Mouse (Mus musculus): Measurements from ENCODE around the gene Nell2. TPM values are rescaled to one million over a fixed set of nuclear protein-coding genes. Genes with fewer than 3 reads are reported as not detected.

Nell2 gene
- polyA plus RNA-seq, 1 experiment from 2014 or later = 0.76 TPM

GRCm38 (mm10) chr15:95236509-95236908 is 291.9 kb downstream of the Nell2 start:
- H3K27me3 ChIP-seq = peaks cover 9% of the 10 kb centered on the region
- CTCF ChIA-PET = no interaction called here
- in situ Hi-C loops (cut with MboI; ENCODE audit: low pct_unique_long_range_greater_than_20kb) = no loop called here
- no peak for TF ChIP-seq CTCF (IDR thresholded peaks at IDR 0.05)
- POLR2A ChIA-PET = no interaction called here
- ATAC-seq (no peak), DNase-seq (ENCODE audit: low read depth, low spot score) (no peak)

- ATAC-seq (no peak), DNase-seq (ENCODE audit: low read depth, low spot score) (no peak)
- ChIA-PET POLR2A (no interaction called here), CTCF (no interaction called here)
- peaks cover 9% of the 10 kb centered on the region for H3K27me3 ChIP-seq
- no peak for TF ChIP-seq CTCF (IDR thresholded peaks at IDR 0.05)
- in situ Hi-C loops (cut with MboI; ENCODE audit: low pct_unique_long_range_greater_than_20kb) = no loop called here
These were observed 297.2 kb downstream of the Nell2 start for GRCm38 (mm10) chr15:95231171-95231570.

GRCm38 (mm10) chr15:95216640-95217365 is 311.6 kb downstream of the Nell2 start:
- no peak for ATAC-seq
- CTCF ChIA-PET = no interaction called here
- H3K27me3 ChIP-seq = peaks cover 7% of the 10 kb centered on the region

GRCm38 (mm10) chr15:95210551-95210950 is 317.8 kb downstream of the Nell2 start:
- no peak for TF ChIP-seq CTCF (IDR thresholded peaks at IDR 0.05)
- ATAC-seq = no peak
- in situ Hi-C loops (cut with MboI; ENCODE audit: low pct_unique_long_range_greater_than_20kb) = no loop called here
- H3K27me3 ChIP-seq = peaks cover 7% of the 10 kb centered on the region
- ChIA-PET POLR2A (no interaction called here), CTCF (interaction anchor here (1.0 kb wide), 1 partner anchor 8 kb away, joined by 3 read pairs; no protein-coding TSS in a partner anchor)
- no peak for DNase-seq (ENCODE audit: low read depth, low spot score)

More at GRCm38 (mm10) chr15:95216640-95217365, 311.6 kb downstream of the Nell2 start:
- DNase-seq (ENCODE audit: low read depth, low spot score) = no peak
- in situ Hi-C loops (cut with MboI; ENCODE audit: low pct_unique_long_range_greater_than_20kb) = no loop called here
- TF ChIP-seq CTCF (IDR thresholded peaks at IDR 0.05) = no peak
- POLR2A ChIA-PET = no interaction called here

DNA sequence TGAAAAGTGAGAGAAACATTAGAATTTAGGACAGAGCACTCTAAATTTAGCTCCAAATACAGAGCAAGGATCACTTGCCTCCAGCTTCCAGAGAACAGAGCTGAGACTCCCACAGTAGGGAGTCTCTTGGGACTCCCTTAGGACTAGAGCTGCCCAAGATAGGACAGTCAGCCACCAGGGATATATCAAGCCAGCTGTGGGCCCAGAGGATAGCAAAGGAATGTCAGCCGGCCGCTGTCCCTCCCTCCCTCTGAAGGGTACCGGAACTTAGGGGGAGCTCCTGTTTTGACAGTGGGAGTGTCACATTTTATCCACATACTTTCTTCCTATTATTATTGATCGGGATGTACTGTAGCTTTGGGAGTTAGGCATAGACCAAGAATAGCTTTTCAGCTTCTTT is 319.2 kb downstream of the Nell2 start:
- H3K27me3 ChIP-seq = peaks cover 7% of the 10 kb centered on the region
- no peak for ATAC-seq
- in situ Hi-C loops (cut with MboI; ENCODE audit: low pct_unique_long_range_greater_than_20kb) = no loop called here
- CTCF ChIA-PET = interaction anchor here (0.8 kb wide), 1 partner anchor 12 kb away, joined by 3 read pairs; no protein-coding TSS in a partner anchor
- POLR2A ChIA-PET = no interaction called here
- no peak for DNase-seq (ENCODE audit: low read depth, low spot score)
- no peak for TF ChIP-seq CTCF (IDR thresholded peaks at IDR 0.05)

GRCm38 (mm10) chr15:95193661-95194280 is 334.6 kb downstream of the Nell2 start:
- ATAC-seq = no peak
- no peak for DNase-seq (ENCODE audit: low read depth, low spot score)
- H3K27me3 ChIP-seq = no peaks in the 10 kb centered on the region
- in situ Hi-C loops (cut with MboI; ENCODE audit: low pct_unique_long_range_greater_than_20kb) = no loop called here
- TF ChIP-seq CTCF (IDR thresholded peaks at IDR 0.05) = no peak
- ChIA-PET CTCF (no interaction called here), POLR2A (no interaction called here)

GRCm38 (mm10) chr15:95192951-95193350 is 335.4 kb downstream of the Nell2 start:
- ChIA-PET POLR2A (no interaction called here), CTCF (no interaction called here)
- TF ChIP-seq CTCF (IDR thresholded peaks at IDR 0.05) = no peak
- in situ Hi-C loops (cut with MboI; ENCODE audit: low pct_unique_long_range_greater_than_20kb) = no loop called here
- ATAC-seq = no peak
- H3K27me3 ChIP-seq = no peaks in the 10 kb centered on the region
- DNase-seq (ENCODE audit: low read depth, low spot score) = no peak

DNA sequence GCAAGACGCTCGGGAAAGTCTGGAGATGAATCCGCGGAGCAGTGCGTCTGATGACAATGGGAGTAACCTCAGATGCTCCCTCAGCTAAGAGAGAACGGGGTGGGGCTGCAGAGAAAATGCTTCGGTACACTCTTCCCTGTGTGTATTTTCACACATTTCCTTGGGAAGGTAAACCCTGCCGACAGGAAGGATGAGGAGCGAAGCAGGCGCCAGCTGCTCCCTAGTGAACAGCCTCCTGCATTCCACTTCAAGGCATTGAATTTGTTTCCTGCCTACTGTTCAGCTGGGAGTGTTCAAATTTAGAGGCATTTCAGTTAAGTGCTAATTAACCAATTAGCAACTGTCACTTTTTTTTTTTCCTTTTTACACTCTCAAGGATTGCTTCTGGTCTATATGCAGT is 342.1 kb downstream of the Nell2 start:
- TF ChIP-seq CTCF (IDR thresholded peaks at IDR 0.05) = no peak
- ChIA-PET CTCF (no interaction called here), POLR2A (no interaction called here)
- ATAC-seq (no peak), DNase-seq (ENCODE audit: low read depth, low spot score) (no peak)
- in situ Hi-C loops (cut with MboI; ENCODE audit: low pct_unique_long_range_greater_than_20kb) = no loop called here
- no peaks in the 10 kb centered on the region for H3K27me3 ChIP-seq

- CTCF ChIA-PET = no interaction called here
- no peak for TF ChIP-seq CTCF (IDR thresholded peaks at IDR 0.05)
- in situ Hi-C loops (cut with MboI; ENCODE audit: low pct_unique_long_range_greater_than_20kb) = no loop called here
- DNase-seq (ENCODE audit: low read depth, low spot score) (no peak), ATAC-seq (no peak)
- POLR2A ChIA-PET = no interaction called here
- H3K27me3 ChIP-seq = no peaks in the 10 kb centered on the region
These were observed 342.9 kb downstream of the Nell2 start for GRCm38 (mm10) chr15:95185419-95185818.

GRCm38 (mm10) chr15:95183450-95183849 is 344.9 kb downstream of the Nell2 start:
- ATAC-seq (peak; percentile 97), DNase-seq (ENCODE audit: low read depth, low spot score) (no peak)
- in situ Hi-C loops (cut with MboI; ENCODE audit: low pct_unique_long_range_greater_than_20kb) = no loop called here
- H3K27me3 ChIP-seq = no peaks in the 10 kb centered on the region
- POLR2A ChIA-PET = interaction anchor here (0.5 kb wide), 1 partner anchor 18 kb away, joined by 3 read pairs; no protein-coding TSS in a partner anchor
- CTCF ChIA-PET = no interaction called here
- no peak for TF ChIP-seq CTCF (IDR thresholded peaks at IDR 0.05)

DNA sequence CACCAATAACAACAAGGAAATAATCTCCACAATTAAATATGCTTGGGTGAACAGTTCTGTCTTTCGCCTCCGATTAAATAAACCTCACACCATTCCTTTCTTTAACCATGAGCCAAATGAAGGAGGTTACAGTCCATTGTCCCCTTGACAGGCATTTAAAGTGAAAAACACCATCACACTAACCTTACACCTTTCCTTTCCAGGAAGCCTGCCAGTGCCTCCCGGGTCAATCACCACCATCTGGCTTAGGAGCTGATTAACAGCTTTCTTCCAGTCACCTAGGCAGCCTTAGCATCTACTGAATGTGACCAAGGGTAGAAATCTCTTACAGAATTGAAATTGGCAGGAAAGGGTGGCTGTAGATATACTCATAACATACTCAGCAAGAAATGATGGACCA is 371.5 kb downstream of the Nell2 start:
- H3K27me3 ChIP-seq = no peaks in the 10 kb centered on the region
- CTCF ChIA-PET = no interaction called here
- in situ Hi-C loops (cut with MboI; ENCODE audit: low pct_unique_long_range_greater_than_20kb) = no loop called here
- DNase-seq (ENCODE audit: low read depth, low spot score) = no peak
- POLR2A ChIA-PET = no interaction called here
- TF ChIP-seq CTCF (IDR thresholded peaks at IDR 0.05) = no peak
- ATAC-seq = no peak

Measured in Patski (cell line).